Mouse (Mus musculus): ENCODE data around the gene Gm13762. TPM values are rescaled to one million over a fixed set of nuclear protein-coding genes. Genes with fewer than 3 reads are reported as not detected.
"Not testable (repeated sequence)": the region's sequence is repeated elsewhere in the genome, so short reads cannot be mapped to it uniquely, and the experiment has no call there.

Gm13762 gene
- not detected in 2 replicates for polyA plus RNA-seq (2015; fragmentation: Nextera tagmentation; extraction: Ambion mirVana)

GRCm38 (mm10) chr2:88980181-88980580 is at the start of gene Gm13762:
Gene Gm13762, minus strand, starts transcription at chr2:88980281.
- no peaks in the 10 kb centered on the region for H3K36me3 ChIP-seq
- H3K4me3 ChIP-seq (replicated peaks): no peak within 1 kb of the TSS
- no peak for ATAC-seq (ENCODE audit: low FRiP score)
- H3K9ac ChIP-seq (replicated peaks): no peak within 1 kb of the TSS
- no peak within 1 kb of the TSS for H3K4me2 ChIP-seq
- no peaks in the 10 kb centered on the region for H3K27me3 ChIP-seq (replicated peaks)
- 82% methylated on average over 1 of the region's 1 CpGs for WGBS
- no peaks in the 10 kb centered on the region for H3K9me3 ChIP-seq (replicated peaks)
- no peak within 1 kb of the TSS for H3K27ac ChIP-seq (replicated peaks)
- H3K4me1 ChIP-seq: no peaks in the 10 kb centered on the region

- H3K36me3 ChIP-seq; H3K4me2 ChIP-seq; H3K4me1 ChIP-seq; H3K9ac ChIP-seq (replicated peaks); H3K27ac ChIP-seq (replicated peaks); ATAC-seq (ENCODE audit: low FRiP score); H3K9me3 ChIP-seq (replicated peaks); H3K27me3 ChIP-seq (replicated peaks); H3K4me3 ChIP-seq (replicated peaks): not testable (repeated sequence)
- WGBS: 74% methylated on average over 3 of the region's 3 CpGs
Measured at GRCm38 (mm10) chr2:89021436-89021835, 41.4 kb upstream of the Gm13762 start.

GRCm38 (mm10) chr2:89018240-89018639 is 38.2 kb upstream of the Gm13762 start, which contains the start of gene Olfr1216:
Gene Olfr1216, minus strand, starts transcription at chr2:89018340.
- Histone ChIP-seq H3K36me3 (no peaks in the 10 kb centered on the region), H3K9me3 (replicated peaks) (no peaks in the 10 kb centered on the region), H3K27ac (replicated peaks) (no peak within 1 kb of the TSS), H3K4me1 (no peaks in the 10 kb centered on the region), H3K4me2 (no peak within 1 kb of the TSS), H3K9ac (replicated peaks) (no peak within 1 kb of the TSS), H3K27me3 (replicated peaks) (no peaks in the 10 kb centered on the region), H3K4me3 (replicated peaks) (no peak within 1 kb of the TSS)
- 91% methylated on average over 1 of the region's 1 CpGs for WGBS
- ATAC-seq (ENCODE audit: low FRiP score): no peak

GRCm38 (mm10) chr2:89006873-89007272 is 26.8 kb upstream of the Gm13762 start, which contains the start of gene Olfr1215:
Gene Olfr1215, minus strand, starts transcription at chr2:89006973.
- H3K9ac ChIP-seq (replicated peaks): no peak within 1 kb of the TSS
- H3K4me2 ChIP-seq: no peak within 1 kb of the TSS
- 76% methylated on average over 2 of the region's 2 CpGs for WGBS
- no peaks in the 10 kb centered on the region for H3K36me3 ChIP-seq
- H3K4me3 ChIP-seq (replicated peaks): no peak within 1 kb of the TSS
- H3K27me3 ChIP-seq (replicated peaks): no peaks in the 10 kb centered on the region
- ATAC-seq (ENCODE audit: low FRiP score): no peak
- H3K27ac ChIP-seq (replicated peaks): no peak within 1 kb of the TSS
- H3K9me3 ChIP-seq (replicated peaks): no peaks in the 10 kb centered on the region
- no peaks in the 10 kb centered on the region for H3K4me1 ChIP-seq

- H3K27ac ChIP-seq (replicated peaks): no peak within 1 kb of the TSS
- 92% methylated on average over 1 of the region's 1 CpGs for WGBS
- no peaks in the 10 kb centered on the region for H3K27me3 ChIP-seq (replicated peaks)
- H3K9me3 ChIP-seq (replicated peaks): no peaks in the 10 kb centered on the region
- no peaks in the 10 kb centered on the region for H3K4me1 ChIP-seq
- H3K4me3 ChIP-seq (replicated peaks): no peak within 1 kb of the TSS
- no peak within 1 kb of the TSS for H3K9ac ChIP-seq (replicated peaks)
- ATAC-seq (ENCODE audit: low FRiP score): no peak
- no peaks in the 10 kb centered on the region for H3K36me3 ChIP-seq
- no peak within 1 kb of the TSS for H3K4me2 ChIP-seq
Measured at GRCm38 (mm10) chr2:88992553-88992952, 12.5 kb upstream of the Gm13762 start, which contains the start of gene Olfr1214. Gene Olfr1214, minus strand, starts transcription at chr2:88992653.

- Histone ChIP-seq H3K36me3 (no peaks in the 10 kb centered on the region), H3K27me3 (replicated peaks) (no peaks in the 10 kb centered on the region), H3K4me2 (no peak within 1 kb of the TSS), H3K9me3 (replicated peaks) (no peaks in the 10 kb centered on the region), H3K9ac (replicated peaks) (no peak within 1 kb of the TSS), H3K4me1 (no peaks in the 10 kb centered on the region), H3K27ac (replicated peaks) (no peak within 1 kb of the TSS), H3K4me3 (replicated peaks) (no peak within 1 kb of the TSS)
- ATAC-seq (ENCODE audit: low FRiP score): no peak
Measured at GRCm38 (mm10) chr2:88953669-88954068, 26.4 kb downstream of the Gm13762 start, which contains the start of gene Olfr1212. Gene Olfr1212, plus strand, starts transcription at chr2:88953969.

- 91% methylated on average over 1 of the region's 1 CpGs for WGBS
- ATAC-seq (ENCODE audit: low FRiP score): no peak
Measured at GRCm38 (mm10) chr2:88938011-88938410, 42.1 kb downstream of the Gm13762 start, which contains the start of gene Olfr1211. Gene Olfr1211, minus strand, starts transcription at chr2:88938111.

More at GRCm38 (mm10) chr2:88938011-88938410, 42.1 kb downstream of the Gm13762 start, which contains the start of gene Olfr1211:
- Histone ChIP-seq H3K27ac (replicated peaks) (no peak within 1 kb of the TSS), H3K9me3 (replicated peaks) (no peaks in the 10 kb centered on the region), H3K4me2 (no peak within 1 kb of the TSS), H3K4me1 (no peaks in the 10 kb centered on the region), H3K9ac (replicated peaks) (no peak within 1 kb of the TSS), H3K27me3 (replicated peaks) (no peaks in the 10 kb centered on the region), H3K36me3 (no peaks in the 10 kb centered on the region), H3K4me3 (replicated peaks) (no peak within 1 kb of the TSS)

Other genes with a start within 250 kb of the Gm13762 start
- not detected in 2 replicates for gene Olfr1197, start 247.9 kb downstream of the Gm13762 start, polyA plus RNA-seq (2015; fragmentation: Nextera tagmentation; extraction: Ambion mirVana)
- not detected in 2 replicates for gene Olfr1198, start 228.9 kb downstream of the Gm13762 start, polyA plus RNA-seq (2015; fragmentation: Nextera tagmentation; extraction: Ambion mirVana)
- gene Olfr1199, start 219.8 kb downstream of the Gm13762 start, polyA plus RNA-seq (2015; fragmentation: Nextera tagmentation; extraction: Ambion mirVana): not detected in 2 replicates
- not detected in 2 replicates for gene Olfr1200, start 209.8 kb downstream of the Gm13762 start, polyA plus RNA-seq (2015; fragmentation: Nextera tagmentation; extraction: Ambion mirVana)
- gene Olfr1201, start 187.2 kb downstream of the Gm13762 start, polyA plus RNA-seq (2015; fragmentation: Nextera tagmentation; extraction: Ambion mirVana): not detected in 2 replicates
- gene Olfr1202, start 165.8 kb downstream of the Gm13762 start, polyA plus RNA-seq (2015; fragmentation: Nextera tagmentation; extraction: Ambion mirVana): 0.08 TPM in 1 of 2 replicates, not detected in the other
- gene Olfr1205, start 150.5 kb downstream of the Gm13762 start, polyA plus RNA-seq (2015; fragmentation: Nextera tagmentation; extraction: Ambion mirVana): not detected in 2 replicates
- gene Olfr1204, start 131.0 kb downstream of the Gm13762 start, polyA plus RNA-seq (2015; fragmentation: Nextera tagmentation; extraction: Ambion mirVana): not detected in 2 replicates
- not detected in 2 replicates for gene Olfr1206, start 117.0 kb downstream of the Gm13762 start, polyA plus RNA-seq (2015; fragmentation: Nextera tagmentation; extraction: Ambion mirVana)
- not detected in 2 replicates for gene Olfr1208, start 78.0 kb downstream of the Gm13762 start, polyA plus RNA-seq (2015; fragmentation: Nextera tagmentation; extraction: Ambion mirVana)
- gene Olfr1209, start 65.1 kb downstream of the Gm13762 start, polyA plus RNA-seq (2015; fragmentation: Nextera tagmentation; extraction: Ambion mirVana): not detected in 2 replicates
- not detected in 2 replicates for gene Olfr1211, start 42.2 kb downstream of the Gm13762 start, polyA plus RNA-seq (2015; fragmentation: Nextera tagmentation; extraction: Ambion mirVana)
- not detected in 2 replicates for gene Olfr1212, start 26.3 kb downstream of the Gm13762 start, polyA plus RNA-seq (2015; fragmentation: Nextera tagmentation; extraction: Ambion mirVana)
- not detected in 2 replicates for gene Olfr1214, start 12.4 kb upstream of the Gm13762 start, polyA plus RNA-seq (2015; fragmentation: Nextera tagmentation; extraction: Ambion mirVana)
- gene Olfr1215, start 26.7 kb upstream of the Gm13762 start, polyA plus RNA-seq (2015; fragmentation: Nextera tagmentation; extraction: Ambion mirVana): not detected in 2 replicates
- not detected in 2 replicates for gene Olfr1216, start 38.1 kb upstream of the Gm13762 start, polyA plus RNA-seq (2015; fragmentation: Nextera tagmentation; extraction: Ambion mirVana)
- gene Olfr1217, start 51.8 kb upstream of the Gm13762 start, polyA plus RNA-seq (2015; fragmentation: Nextera tagmentation; extraction: Ambion mirVana): not detected in 2 replicates
- not detected in 2 replicates for gene Olfr1218, start 80.9 kb upstream of the Gm13762 start, polyA plus RNA-seq (2015; fragmentation: Nextera tagmentation; extraction: Ambion mirVana)
- gene Olfr1219, start 103.2 kb upstream of the Gm13762 start, polyA plus RNA-seq (2015; fragmentation: Nextera tagmentation; extraction: Ambion mirVana): not detected in 2 replicates
- gene Olfr1220, start 126.6 kb upstream of the Gm13762 start, polyA plus RNA-seq (2015; fragmentation: Nextera tagmentation; extraction: Ambion mirVana): not detected in 2 replicates
- gene Olfr1221, start 137.0 kb upstream of the Gm13762 start, polyA plus RNA-seq (2015; fragmentation: Nextera tagmentation; extraction: Ambion mirVana): not detected in 2 replicates
- not detected in 2 replicates for gene Olfr1222, start 152.8 kb upstream of the Gm13762 start, polyA plus RNA-seq (2015; fragmentation: Nextera tagmentation; extraction: Ambion mirVana)
- not detected in 2 replicates for gene Olfr1223, start 171.3 kb upstream of the Gm13762 start, polyA plus RNA-seq (2015; fragmentation: Nextera tagmentation; extraction: Ambion mirVana)
- not detected in 2 replicates for gene Olfr1224-ps1, start 183.8 kb upstream of the Gm13762 start, polyA plus RNA-seq (2015; fragmentation: Nextera tagmentation; extraction: Ambion mirVana)
- gene Olfr1225, start 194.4 kb upstream of the Gm13762 start, polyA plus RNA-seq (2015; fragmentation: Nextera tagmentation; extraction: Ambion mirVana): not detected in 2 replicates
- gene Olfr1226, start 219.8 kb upstream of the Gm13762 start, polyA plus RNA-seq (2015; fragmentation: Nextera tagmentation; extraction: Ambion mirVana): not detected in 2 replicates

All from neural tube, embryonic 15.5 days (tissue).